Mouse (Mus musculus) cortical plate, adult 2 months (tissue): ENCODE data around the gene Acat3.

Experiments
- CTCF ChIP-seq: fragments of 200-500 bp; IDR thresholded peaks from 2 replicates; pipeline ENCODE4 v1.5.1; 2011; ENCODE audit warnings: mild to moderate bottlenecking, control low read depth, low read length; ENCODE audit not compliant: insufficient read depth; ENCODE audit errors: extremely low read depth
- POLR2A ChIP-seq: fragments of 200-500 bp; IDR thresholded peaks from 2 replicates; pipeline ENCODE4 v1.6.1; 2011; ENCODE audit warnings: mild to moderate bottlenecking, low read length, control low read depth; ENCODE audit not compliant: insufficient read depth; ENCODE audit errors: extremely low read depth

- TF ChIP-seq CTCF, result no peak
- TF ChIP-seq POLR2A, result no peak
These were observed 36.7 kb downstream of the Acat3 start for GRCm38 (mm10) chr17:12903372-12904333.
